Mouse (Mus musculus): Measurements from ENCODE around the gene Tnf.

- TF ChIP-seq CTCF (IDR thresholded peaks at IDR 0.05; ENCODE audit: insufficient read depth, low read depth, low read length) (no peak), POLR2A (IDR thresholded peaks at IDR 0.05; ENCODE audit: insufficient read depth, low read depth, low read length) (no peak)
Observed at GRCm38 (mm10) chr17:35158850-35159593, 42.8 kb downstream of the Tnf start.

Measured in olfactory bulb, adult 2 months (tissue).